Mouse (Mus musculus): ENCODE results near the gene Zfp808.

DNA sequence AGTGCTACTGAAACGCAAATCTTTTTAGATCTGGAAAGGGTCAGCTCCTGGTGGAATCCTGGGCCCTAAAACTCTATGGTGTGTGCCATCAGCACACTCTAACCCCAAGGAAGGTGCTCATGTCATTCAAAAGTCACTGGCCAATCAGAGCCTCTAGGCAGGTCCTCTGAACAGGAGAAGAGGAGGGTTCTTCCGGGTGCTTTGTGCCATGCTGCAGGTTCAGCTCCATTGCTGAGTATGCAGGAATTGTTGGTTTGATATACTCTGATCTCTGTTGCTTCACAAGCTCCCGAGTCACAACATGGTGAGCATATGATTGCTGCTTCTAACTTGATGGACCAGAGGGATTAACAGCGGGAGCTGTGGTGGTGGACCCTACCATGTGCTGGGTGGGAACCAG lies 133.7 kb downstream of the Zfp808 start:
- TF ChIP-seq CTCF (IDR thresholded peaks at IDR 0.05; ENCODE audit: extremely low read depth, insufficient read length, insufficient replicate concordance, low read depth, low read length) (no peak), POLR2A (IDR thresholded peaks at IDR 0.05; ENCODE audit: low read depth, low read length) (no peak)
